Mouse (Mus musculus): Measurements from ENCODE around the gene Cpm. TPM values are rescaled to one million over a fixed set of nuclear protein-coding genes. Genes with fewer than 3 reads are reported as not detected.

The Cpm gene
- polyA plus RNA-seq, 1 experiment from 2014 or later: 38.3 TPM

GRCm38 (mm10) chr10:117654576-117655123, 25.4 kb downstream of the Cpm start:
- ATAC-seq (ENCODE audit: insufficient number of reproducible peaks, low FRiP score, low TSS enrichment, low read depth) (no peak), DNase-seq (ENCODE audit: low spot score) (no peak)
- H3K9ac ChIP-seq (ENCODE audit: low read length): no peak overlapping the region
- peaks cover 4% of the 10 kb centered on the region for H3K4me1 ChIP-seq (ENCODE audit: control insufficient read depth, insufficient read depth, low read length)
- 88% methylated on average over 3 of the region's 3 CpGs for WGBS
- H3K4me2 ChIP-seq (ENCODE audit: low read depth, severe bottlenecking): no peak overlapping the region
- no peaks in the 10 kb centered on the region for H3K9me3 ChIP-seq (ENCODE audit: control insufficient read depth, low read length)
- H3K27ac ChIP-seq (replicated peaks; ENCODE audit: low read depth, low read length): no peak overlapping the region
- no peak overlapping the region for H3K4me3 ChIP-seq (ENCODE audit: low read depth, low read length)
- H3K36me3 ChIP-seq (ENCODE audit: control insufficient read depth, insufficient read depth, low read length): no peaks in the 10 kb centered on the region
- no peaks in the 10 kb centered on the region for H3K27me3 ChIP-seq (ENCODE audit: control insufficient read depth, insufficient read depth, low read length)

DNA sequence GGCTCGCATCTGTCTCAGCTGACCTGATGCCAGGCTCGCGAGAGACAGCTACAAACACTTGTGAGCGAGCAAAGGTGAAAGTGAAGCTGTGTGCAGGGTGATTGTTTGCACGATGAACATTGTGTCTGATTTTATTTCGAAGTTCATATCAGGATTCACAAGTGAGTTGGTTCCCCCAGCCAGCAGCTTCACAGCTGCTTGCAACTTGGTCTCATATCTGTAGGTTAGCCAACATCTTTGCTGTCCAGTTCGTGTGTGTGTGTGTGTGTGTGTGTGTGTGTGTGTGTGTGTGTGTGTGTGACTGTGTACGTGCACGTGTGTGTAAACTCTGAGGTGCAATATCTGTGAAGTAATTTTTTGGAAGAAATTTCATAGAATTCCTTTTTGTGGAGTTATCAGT, 26.2 kb downstream of the Cpm start:
- Histone ChIP-seq H3K4me3 (ENCODE audit: low read depth, low read length) (no peak overlapping the region), H3K36me3 (ENCODE audit: control insufficient read depth, insufficient read depth, low read length) (no peaks in the 10 kb centered on the region), H3K9me3 (ENCODE audit: control insufficient read depth, low read length) (no peaks in the 10 kb centered on the region), H3K4me1 (ENCODE audit: control insufficient read depth, insufficient read depth, low read length) (peaks cover 6% of the 10 kb centered on the region), H3K9ac (ENCODE audit: low read length) (no peak overlapping the region), H3K27me3 (ENCODE audit: control insufficient read depth, insufficient read depth, low read length) (no peaks in the 10 kb centered on the region), H3K4me2 (ENCODE audit: low read depth, severe bottlenecking) (no peak overlapping the region), H3K27ac (replicated peaks; ENCODE audit: low read depth, low read length) (no peak overlapping the region)
- 88% methylated on average over 9 of the region's 9 CpGs for WGBS
- no peak for ATAC-seq (ENCODE audit: insufficient number of reproducible peaks, low FRiP score, low TSS enrichment, low read depth)
- DNase-seq (ENCODE audit: low spot score): no peak

DNA sequence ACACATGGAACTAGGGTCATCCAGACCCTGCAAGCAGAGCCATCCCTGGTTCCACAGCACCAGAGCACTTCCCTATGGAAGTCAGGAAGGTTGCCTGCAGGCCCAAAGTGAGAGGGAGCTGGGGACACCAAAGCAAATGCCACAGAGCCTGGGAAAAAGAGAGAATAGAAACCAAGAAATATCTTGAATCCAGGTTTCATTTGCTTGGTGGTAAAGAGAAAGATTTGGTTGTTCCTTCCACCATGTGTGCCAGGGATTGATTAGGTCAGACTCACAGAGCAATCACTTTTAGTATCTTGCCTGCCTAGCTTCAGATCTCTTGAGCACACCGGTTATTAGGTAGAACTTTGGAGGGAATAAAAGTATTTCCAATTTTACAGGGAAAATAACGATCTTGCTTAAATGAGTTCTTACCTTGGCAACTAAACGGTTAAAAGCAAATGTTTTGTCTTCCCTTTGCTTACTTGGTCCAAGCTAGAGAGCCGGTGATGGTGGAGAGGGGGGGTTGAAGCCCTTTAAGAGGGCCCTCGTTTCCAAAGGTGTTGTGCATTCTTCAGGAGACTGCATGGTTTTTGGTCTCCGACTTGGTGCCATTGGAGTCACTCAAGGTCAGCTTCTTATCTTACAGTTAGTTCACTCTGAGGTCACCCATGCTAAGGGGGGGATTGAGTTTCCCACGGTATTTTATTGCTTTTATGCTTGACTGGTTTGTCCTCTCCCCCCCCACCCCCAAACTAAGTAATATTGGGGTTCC, 26.8 kb downstream of the Cpm start:
- Histone ChIP-seq H3K27ac (replicated peaks; ENCODE audit: low read depth, low read length) (no peak overlapping the region), H3K4me1 (ENCODE audit: control insufficient read depth, insufficient read depth, low read length) (peaks cover 6% of the 10 kb centered on the region), H3K36me3 (ENCODE audit: control insufficient read depth, insufficient read depth, low read length) (no peaks in the 10 kb centered on the region), H3K9ac (ENCODE audit: low read length) (no peak overlapping the region), H3K9me3 (ENCODE audit: control insufficient read depth, low read length) (no peaks in the 10 kb centered on the region), H3K4me2 (ENCODE audit: low read depth, severe bottlenecking) (no peak overlapping the region), H3K27me3 (ENCODE audit: control insufficient read depth, insufficient read depth, low read length) (no peaks in the 10 kb centered on the region), H3K4me3 (ENCODE audit: low read depth, low read length) (no peak overlapping the region)
- ATAC-seq (ENCODE audit: insufficient number of reproducible peaks, low FRiP score, low TSS enrichment, low read depth): no peak
- no peak for DNase-seq (ENCODE audit: low spot score)
- WGBS: 55% methylated on average over 7 of the region's 7 CpGs

GRCm38 (mm10) chr10:117656662-117656962, 27.3 kb downstream of the Cpm start:
- Histone ChIP-seq H3K27ac (replicated peaks; ENCODE audit: low read depth, low read length) (no peak overlapping the region), H3K4me2 (ENCODE audit: low read depth, severe bottlenecking) (no peak overlapping the region), H3K9me3 (ENCODE audit: control insufficient read depth, low read length) (no peaks in the 10 kb centered on the region), H3K4me3 (ENCODE audit: low read depth, low read length) (no peak overlapping the region), H3K9ac (ENCODE audit: low read length) (no peak overlapping the region), H3K4me1 (ENCODE audit: control insufficient read depth, insufficient read depth, low read length) (peaks cover 6% of the 10 kb centered on the region), H3K36me3 (ENCODE audit: control insufficient read depth, insufficient read depth, low read length) (no peaks in the 10 kb centered on the region), H3K27me3 (ENCODE audit: control insufficient read depth, insufficient read depth, low read length) (no peaks in the 10 kb centered on the region)
- ATAC-seq (ENCODE audit: insufficient number of reproducible peaks, low FRiP score, low TSS enrichment, low read depth) (no peak), DNase-seq (ENCODE audit: low spot score) (no peak)
- 87% methylated on average over 6 of the region's 6 CpGs for WGBS

- Histone ChIP-seq H3K27me3 (ENCODE audit: control insufficient read depth, insufficient read depth, low read length) (no peaks in the 10 kb centered on the region), H3K9ac (ENCODE audit: low read length) (no peak overlapping the region), H3K9me3 (ENCODE audit: control insufficient read depth, low read length) (no peaks in the 10 kb centered on the region), H3K4me2 (ENCODE audit: low read depth, severe bottlenecking) (no peak overlapping the region), H3K36me3 (ENCODE audit: control insufficient read depth, insufficient read depth, low read length) (no peaks in the 10 kb centered on the region), H3K4me3 (ENCODE audit: low read depth, low read length) (no peak overlapping the region), H3K4me1 (ENCODE audit: control insufficient read depth, insufficient read depth, low read length) (peaks cover 6% of the 10 kb centered on the region), H3K27ac (replicated peaks; ENCODE audit: low read depth, low read length) (no peak overlapping the region)
- WGBS: 78% methylated on average over 7 of the region's 7 CpGs
- ATAC-seq (ENCODE audit: insufficient number of reproducible peaks, low FRiP score, low TSS enrichment, low read depth) (no peak), DNase-seq (ENCODE audit: low spot score) (no peak)
These were observed 27.8 kb downstream of the Cpm start for GRCm38 (mm10) chr10:117656985-117657658.

DNA sequence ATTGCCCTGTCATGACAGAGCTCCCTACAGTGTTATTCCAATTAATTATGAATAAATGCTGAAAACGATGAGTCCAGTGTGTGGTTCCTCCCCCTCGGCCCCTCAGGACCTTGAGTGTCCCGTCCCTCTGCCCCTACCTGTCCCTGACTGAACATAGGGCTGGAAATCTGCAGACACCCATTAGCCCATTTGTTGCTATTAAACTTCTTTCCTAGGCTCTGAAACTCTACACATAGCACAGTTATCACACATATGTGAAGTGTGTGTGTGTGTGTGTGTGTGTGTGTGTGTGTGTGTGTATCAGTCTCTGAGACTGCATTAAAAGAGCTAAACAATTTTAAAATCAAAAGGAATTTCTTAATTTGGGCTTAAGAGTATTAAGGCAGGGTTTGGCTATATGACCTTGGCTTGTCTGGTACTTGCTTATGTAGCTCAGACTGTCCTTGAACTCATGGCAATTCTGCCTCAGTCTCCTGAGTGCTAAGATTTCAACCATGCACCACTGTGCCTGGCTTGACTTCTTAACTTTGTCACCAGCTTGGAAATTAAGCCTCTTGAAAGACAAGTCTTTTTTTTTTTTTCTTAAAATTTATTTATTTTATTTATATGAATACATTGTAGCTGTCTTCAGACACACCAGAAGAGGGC, 28.5 kb downstream of the Cpm start:
- Histone ChIP-seq H3K4me1 (ENCODE audit: control insufficient read depth, insufficient read depth, low read length) (peaks cover 6% of the 10 kb centered on the region), H3K27ac (replicated peaks; ENCODE audit: low read depth, low read length) (no peak overlapping the region), H3K4me2 (ENCODE audit: low read depth, severe bottlenecking) (no peak overlapping the region), H3K27me3 (ENCODE audit: control insufficient read depth, insufficient read depth, low read length) (no peaks in the 10 kb centered on the region), H3K9me3 (ENCODE audit: control insufficient read depth, low read length) (no peaks in the 10 kb centered on the region), H3K9ac (ENCODE audit: low read length) (no peak overlapping the region), H3K4me3 (ENCODE audit: low read depth, low read length) (no peak overlapping the region), H3K36me3 (ENCODE audit: control insufficient read depth, insufficient read depth, low read length) (no peaks in the 10 kb centered on the region)
- no peak for DNase-seq (ENCODE audit: low spot score)
- no peak for ATAC-seq (ENCODE audit: insufficient number of reproducible peaks, low FRiP score, low TSS enrichment, low read depth)
- WGBS: 78% methylated on average over 3 of the region's 3 CpGs

GRCm38 (mm10) chr10:117658522-117659429, 29.5 kb downstream of the Cpm start:
- Histone ChIP-seq H3K27me3 (ENCODE audit: control insufficient read depth, insufficient read depth, low read length) (no peaks in the 10 kb centered on the region), H3K36me3 (ENCODE audit: control insufficient read depth, insufficient read depth, low read length) (no peaks in the 10 kb centered on the region), H3K27ac (replicated peaks; ENCODE audit: low read depth, low read length) (no peak overlapping the region), H3K4me2 (ENCODE audit: low read depth, severe bottlenecking) (no peak overlapping the region), H3K4me1 (ENCODE audit: control insufficient read depth, insufficient read depth, low read length) (peaks cover 6% of the 10 kb centered on the region), H3K4me3 (ENCODE audit: low read depth, low read length) (no peak overlapping the region), H3K9ac (ENCODE audit: low read length) (no peak overlapping the region), H3K9me3 (ENCODE audit: control insufficient read depth, low read length) (no peaks in the 10 kb centered on the region)
- 90% methylated on average over 14 of the region's 14 CpGs for WGBS
- ATAC-seq (ENCODE audit: insufficient number of reproducible peaks, low FRiP score, low TSS enrichment, low read depth) (no peak), DNase-seq (ENCODE audit: low spot score) (no peak)

- Histone ChIP-seq H3K9ac (ENCODE audit: low read length) (no peak overlapping the region), H3K4me1 (ENCODE audit: control insufficient read depth, insufficient read depth, low read length) (peaks cover 6% of the 10 kb centered on the region), H3K27me3 (ENCODE audit: control insufficient read depth, insufficient read depth, low read length) (no peaks in the 10 kb centered on the region), H3K36me3 (ENCODE audit: control insufficient read depth, insufficient read depth, low read length) (no peaks in the 10 kb centered on the region), H3K4me3 (ENCODE audit: low read depth, low read length) (no peak overlapping the region), H3K27ac (replicated peaks; ENCODE audit: low read depth, low read length) (no peak overlapping the region; the same call in 1 of the 2 replicates), H3K4me2 (ENCODE audit: low read depth, severe bottlenecking) (no peak overlapping the region), H3K9me3 (ENCODE audit: control insufficient read depth, low read length) (no peaks in the 10 kb centered on the region)
- ATAC-seq (ENCODE audit: insufficient number of reproducible peaks, low FRiP score, low TSS enrichment, low read depth) (no peak), DNase-seq (ENCODE audit: low spot score) (no peak)
- WGBS: 71% methylated on average over 11 of the region's 11 CpGs
These were observed 30.1 kb downstream of the Cpm start for GRCm38 (mm10) chr10:117659430-117659813.

All from limb, embryonic 11.5 days (tissue).